Mouse (Mus musculus) frontal cortex, postnatal 10 days (tissue): ENCODE measurements around the gene Rln1.

Source experiments
- DNase-seq, 2 experiments: peaks; one replicate each; pipeline ENCODE4 v3.0.0; 2022; ENCODE audit warnings: low spot score in 2 of 2, mixed read lengths in 1 of 2

The Rln1 gene

DNA sequence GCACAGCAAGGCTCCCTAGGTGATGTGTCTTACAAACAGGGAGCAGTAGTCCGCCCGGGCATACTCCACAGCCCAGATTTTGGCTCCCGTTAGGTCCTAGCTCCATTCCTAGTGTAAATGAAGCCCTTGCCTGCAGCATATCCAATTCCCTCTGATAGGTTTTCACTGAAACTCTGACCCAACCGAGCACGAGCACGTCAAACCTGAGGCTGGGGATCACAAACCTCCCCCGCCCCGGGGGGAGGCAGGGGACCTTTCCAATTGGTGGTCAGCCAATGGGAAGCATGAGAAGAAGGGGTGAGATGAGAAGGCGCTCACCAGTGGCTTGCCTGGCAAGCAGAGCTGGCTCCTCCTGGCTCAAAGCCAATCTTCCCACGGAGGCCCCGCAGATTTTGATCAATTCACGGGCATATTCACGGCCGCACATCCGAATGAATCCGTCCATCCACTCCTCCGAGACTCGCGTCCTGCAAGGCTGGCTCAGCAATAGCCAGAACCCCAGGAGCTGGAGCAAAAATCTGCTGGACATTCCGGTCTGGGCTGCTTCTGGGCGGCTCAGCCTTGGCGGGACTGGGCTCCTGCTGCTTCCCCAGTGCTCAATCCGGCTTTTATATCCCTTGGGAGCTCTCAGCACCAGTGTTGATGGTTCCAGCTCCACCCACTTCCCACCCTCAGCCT, at the start of gene Rln1:
Gene Rln1, minus strand, starts transcription at position 603 of the 678 bp plus-strand sequence.
- DNase-seq: peak; percentile 21 to 24

DNA sequence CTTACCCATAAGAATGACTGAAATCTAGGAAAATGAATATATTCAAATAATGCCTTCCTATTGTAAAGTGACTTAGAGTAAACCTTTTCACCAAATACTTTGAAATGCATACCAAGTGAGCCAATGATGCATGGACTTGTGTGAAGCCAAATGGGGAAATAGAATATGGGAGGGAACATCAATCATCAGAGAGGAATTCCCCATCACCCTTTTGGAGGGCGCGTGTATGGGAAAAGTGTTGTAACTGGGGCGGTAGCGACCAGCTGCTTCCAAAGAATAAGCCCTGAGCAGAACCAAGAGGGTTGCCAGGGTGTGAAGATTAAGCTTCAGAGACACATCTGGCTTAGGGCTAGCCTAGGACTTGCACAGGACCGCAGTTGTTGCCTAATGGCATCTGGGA, 48.9 kb upstream of the Rln1 start:
- no peak for DNase-seq

DNA sequence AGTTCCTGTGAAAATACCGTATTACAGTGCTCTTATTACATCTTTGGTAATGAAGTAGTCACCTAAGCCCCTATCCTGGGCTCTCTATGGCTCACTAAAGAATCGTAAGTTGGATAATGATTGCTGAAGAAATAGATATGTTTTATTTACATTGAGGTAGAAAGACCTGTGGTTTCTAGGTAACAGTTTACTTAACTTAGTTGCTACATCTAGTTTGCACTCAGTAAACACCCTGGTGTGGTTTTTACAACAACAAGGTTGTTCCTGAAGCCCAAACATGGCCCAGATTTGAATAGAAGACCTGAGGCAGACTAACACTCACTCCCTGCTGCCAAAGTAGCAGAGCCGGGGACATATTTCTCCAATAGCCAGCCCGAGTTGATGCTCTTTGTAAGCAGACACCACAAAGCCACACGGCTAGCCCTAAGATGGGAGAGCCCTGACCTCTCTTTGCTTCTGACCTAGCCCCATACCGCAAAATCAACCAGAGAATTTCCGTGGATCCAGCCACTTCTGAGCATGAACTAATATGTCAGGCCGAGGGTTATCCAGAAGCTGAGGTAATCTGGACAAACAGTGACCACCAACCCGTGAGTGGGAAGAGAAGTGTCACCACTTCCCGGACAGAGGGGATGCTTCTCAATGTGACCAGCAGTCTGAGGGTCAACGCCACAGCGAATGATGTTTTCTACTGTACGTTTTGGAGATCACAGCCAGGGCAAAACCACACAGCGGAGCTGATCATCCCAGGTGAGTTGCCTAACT, 45.6 kb upstream of the Rln1 start:
- DNase-seq: no peak

DNA sequence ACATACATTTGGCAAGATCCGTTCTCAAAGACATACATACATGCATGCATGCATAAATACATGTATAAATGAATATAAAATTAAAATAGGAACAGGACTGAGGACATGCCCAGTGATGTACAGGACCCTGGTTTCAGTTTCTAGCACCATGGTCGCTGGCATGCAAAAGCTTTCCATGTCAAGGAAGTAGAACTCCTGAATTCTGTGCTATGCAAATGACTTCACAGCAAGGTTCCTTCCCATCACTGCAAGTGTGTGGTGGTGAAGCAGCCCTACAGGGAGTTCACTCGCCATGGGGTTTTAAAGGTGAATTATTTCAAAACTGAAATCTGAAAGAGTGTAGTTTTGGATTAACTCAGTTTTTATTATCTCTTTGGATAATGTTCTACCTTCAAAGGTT, 41.9 kb upstream of the Rln1 start:
- no peak for DNase-seq

DNA sequence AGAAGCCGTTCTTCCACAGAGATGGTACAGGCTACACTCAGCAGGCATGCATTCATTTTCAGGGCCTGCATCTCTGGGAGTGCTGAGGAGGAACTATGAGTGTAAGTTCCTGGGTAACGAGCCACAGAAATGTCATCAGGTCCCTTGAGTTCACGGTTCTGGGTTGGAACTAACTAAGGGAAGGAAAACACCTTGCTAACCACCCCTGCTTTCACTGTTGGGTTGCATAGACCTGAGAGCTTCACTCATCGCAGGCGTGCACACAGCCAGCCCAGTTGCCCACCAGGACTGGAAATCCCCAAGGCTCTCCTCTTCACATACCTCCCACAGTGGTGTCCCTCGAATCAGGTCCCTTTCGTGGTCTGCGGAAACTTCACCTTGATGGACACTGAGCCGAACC, 40.5 kb upstream of the Rln1 start:
- no peak for DNase-seq

DNA sequence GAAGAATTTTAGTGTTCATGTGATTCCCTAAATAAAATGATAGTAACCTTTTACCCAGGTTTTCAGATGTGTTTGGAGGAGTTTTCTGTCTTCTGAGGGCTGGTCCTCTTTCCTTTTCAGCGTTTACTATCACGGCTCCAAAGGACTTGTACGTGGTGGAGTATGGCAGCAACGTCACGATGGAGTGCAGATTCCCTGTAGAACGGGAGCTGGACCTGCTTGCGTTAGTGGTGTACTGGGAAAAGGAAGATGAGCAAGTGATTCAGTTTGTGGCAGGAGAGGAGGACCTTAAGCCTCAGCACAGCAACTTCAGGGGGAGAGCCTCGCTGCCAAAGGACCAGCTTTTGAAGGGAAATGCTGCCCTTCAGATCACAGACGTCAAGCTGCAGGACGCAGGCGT, 39.0 kb upstream of the Rln1 start:
- no peak for DNase-seq

DNA sequence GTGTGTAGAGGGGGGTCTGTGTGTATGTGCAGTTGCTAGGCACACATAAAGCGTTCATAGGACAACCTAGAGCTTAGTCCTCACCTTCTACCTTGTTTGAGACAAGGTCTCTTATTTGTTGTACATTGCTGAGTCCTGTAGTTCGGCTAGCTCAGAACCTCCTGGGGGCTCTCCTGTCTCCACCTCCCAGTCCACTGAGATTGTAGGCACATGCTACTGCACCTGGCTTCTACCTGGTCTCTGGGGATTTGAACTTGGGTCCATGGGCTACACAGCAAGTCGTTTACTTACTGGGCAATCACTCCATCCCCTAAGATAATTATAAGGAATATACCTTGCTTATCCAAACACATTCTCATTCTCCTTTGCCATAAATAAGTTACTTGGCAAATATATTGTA, 38.2 kb upstream of the Rln1 start:
- no peak for DNase-seq

DNA sequence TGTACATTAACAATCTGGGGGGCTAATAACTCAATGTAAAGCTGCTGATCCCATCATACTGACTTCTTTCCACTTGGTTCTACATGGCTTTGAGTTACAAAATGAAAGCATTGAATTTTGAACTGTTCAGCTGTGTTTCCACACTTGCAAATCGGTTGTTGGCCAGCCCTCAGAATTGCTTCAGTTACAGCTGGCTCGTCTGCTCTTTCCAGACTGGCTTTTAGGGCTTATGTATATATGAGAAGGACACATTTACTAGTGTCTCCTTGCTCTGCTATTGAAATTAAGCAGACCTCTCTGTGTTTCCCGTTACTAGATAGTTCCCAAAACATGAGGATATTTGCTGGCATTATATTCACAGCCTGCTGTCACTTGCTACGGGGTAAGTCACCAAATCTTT, 37.7 kb upstream of the Rln1 start:
- DNase-seq: no peak

DNA sequence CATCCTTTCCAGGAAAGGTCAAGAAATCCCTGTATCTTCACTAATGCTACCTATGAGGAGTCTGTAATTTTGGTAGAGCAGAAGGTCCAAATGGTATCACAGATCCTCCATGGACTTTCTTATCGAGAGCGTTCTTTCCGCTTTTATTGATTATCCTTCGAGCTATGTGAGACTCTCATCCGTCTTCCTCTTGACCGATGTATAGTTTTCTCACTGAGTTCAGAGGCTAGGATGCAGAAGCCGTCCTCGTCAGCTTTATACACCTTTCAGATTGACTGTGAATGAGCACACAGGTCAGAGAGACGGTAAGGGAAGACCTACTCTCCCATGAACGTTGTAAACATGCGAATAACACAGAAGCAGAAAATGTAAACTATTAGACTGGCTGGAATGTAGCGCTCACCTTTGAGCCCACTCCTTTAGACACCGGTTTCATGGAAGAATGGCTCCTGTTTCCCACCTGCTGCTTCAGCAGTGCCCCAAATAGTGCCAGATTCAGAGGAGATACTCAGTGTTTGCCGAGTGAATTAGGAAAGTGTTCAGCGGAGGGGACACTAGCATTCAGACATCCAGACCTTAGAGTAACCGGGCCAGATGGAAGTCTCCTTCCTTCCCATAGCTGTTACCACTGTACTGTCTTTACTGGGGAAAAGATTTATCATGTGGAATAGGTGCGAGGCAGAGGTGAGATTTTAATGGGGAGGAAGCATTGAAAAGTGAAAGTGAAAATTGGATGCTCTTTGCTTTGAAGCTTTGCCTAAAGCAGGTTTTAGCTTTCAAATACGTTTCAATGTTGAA, 37.0 kb upstream of the Rln1 start:
- DNase-seq: no peak

DNA sequence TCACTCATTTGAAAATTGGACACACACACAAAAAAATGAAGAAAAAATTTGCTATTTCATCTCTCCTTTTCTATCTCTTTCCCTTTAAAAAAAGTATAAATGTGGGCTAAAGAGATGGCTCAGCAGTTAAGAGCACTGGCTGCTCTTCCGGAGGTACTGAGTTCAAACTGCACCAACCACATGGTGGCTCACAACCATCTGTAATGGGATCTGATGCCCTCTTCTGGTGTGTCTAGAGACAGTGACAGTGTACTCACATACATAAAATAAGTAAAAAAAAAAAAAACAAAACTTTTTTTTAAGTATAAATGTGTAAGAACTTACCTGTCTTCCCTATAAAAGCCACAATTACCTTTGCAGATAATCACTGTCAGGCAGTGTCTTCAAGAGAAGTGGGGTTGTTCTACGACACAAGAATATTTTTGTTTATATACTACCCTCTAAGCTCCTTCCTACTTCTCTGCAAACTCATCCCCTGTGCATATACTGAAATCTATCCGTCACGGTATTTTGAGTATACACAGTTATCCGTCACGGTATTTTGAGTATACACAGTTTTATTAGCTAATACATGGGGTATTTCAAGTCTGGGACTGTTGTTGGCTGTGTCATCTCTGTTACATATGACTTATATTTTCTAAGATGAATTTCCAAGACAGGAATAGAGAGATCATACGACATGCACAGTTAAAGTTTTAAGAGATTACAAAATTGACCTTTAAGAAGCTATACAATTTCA, 36.2 kb upstream of the Rln1 start:
- DNase-seq: no peak

- no peak for DNase-seq
Observed at GRCm38 (mm10) chr19:29370112-29370511, 35.6 kb upstream of the Rln1 start.

- no peak for DNase-seq
Observed at GRCm38 (mm10) chr19:29368671-29369309, 34.3 kb upstream of the Rln1 start.

DNA sequence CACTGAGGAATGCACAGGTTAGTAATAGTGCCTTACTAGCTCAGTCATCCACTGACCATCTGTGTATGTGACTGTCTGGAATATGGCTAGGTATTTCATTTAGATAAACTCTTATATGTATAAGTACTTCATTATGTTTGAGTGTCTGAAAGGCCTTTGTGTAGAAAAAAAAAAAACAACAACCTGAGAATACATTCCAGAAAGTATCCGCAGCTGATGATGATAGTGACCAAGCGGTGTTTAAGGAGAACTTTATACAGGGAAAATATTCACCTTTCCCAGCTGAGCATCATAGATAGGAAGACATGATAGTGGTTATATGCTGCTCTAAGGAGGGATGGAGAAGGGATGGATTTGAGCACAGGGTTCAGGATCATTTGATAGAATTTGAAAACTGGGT, 33.6 kb upstream of the Rln1 start:
- DNase-seq: no peak

DNA sequence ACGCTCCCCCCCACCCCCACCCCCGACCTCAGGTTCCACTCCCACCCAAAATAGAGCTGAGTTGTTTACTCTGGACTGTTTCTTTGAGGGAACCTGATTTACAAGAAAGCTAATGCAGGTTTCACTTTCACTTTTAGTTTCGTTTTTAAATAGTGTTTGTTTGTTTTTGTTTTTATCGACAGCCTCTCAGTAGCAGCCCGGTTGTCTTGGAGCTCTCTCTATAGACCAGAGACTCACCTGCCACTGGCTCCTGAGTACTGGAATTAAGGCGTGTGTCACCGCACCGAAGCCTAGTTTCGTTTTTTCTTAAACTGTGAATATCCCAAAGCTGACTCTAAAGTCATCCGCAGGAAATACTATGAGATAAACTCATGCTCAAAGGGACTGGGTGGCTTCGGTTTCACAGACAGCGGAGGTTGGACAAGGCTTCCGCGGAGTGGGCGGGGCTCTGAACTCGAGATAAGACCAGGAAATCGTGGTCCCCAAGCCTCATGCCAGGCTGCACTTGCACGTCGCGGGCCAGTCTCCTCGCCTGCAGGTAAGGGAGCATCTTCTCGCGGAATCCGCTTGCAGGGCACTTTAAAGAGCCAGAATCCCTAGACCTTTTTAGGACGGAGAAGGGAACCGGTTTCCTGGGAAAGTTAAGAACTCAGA, 32.6 kb upstream of the Rln1 start, which contains the start of the genes Plgrkt and Cd274:
Gene Plgrkt, minus strand, starts transcription at position 422 of the 654 bp plus-strand sequence.
Gene Cd274, plus strand, starts transcription at position 487 of the 654 bp plus-strand sequence.
- DNase-seq: peak; percentile 24 to 32

- DNase-seq: no peak
Observed at GRCm38 (mm10) chr19:29366226-29366968, 31.9 kb upstream of the Rln1 start.

DNA sequence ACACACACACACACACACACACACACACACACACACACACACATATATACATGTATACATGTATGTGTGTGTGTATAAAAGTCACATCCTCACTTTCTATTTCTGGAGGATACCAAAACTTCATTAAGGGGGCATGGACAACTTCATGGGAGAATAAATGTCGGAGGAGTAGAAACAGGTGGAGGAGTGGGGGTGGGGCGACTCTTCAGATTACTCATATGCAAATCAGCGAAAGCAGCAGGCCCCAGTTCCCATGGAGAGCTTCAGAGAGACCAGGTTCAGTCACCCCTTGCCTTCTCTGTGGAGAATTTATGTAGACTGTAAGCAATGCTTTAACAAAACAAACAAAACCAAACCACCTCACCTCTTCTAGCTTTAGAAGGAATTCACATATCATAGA, 30.6 kb upstream of the Rln1 start:
- DNase-seq: no peak

GRCm38 (mm10) chr19:29364076-29364475, 29.6 kb upstream of the Rln1 start:
- no peak for DNase-seq

GRCm38 (mm10) chr19:29363557-29363956, 29.1 kb upstream of the Rln1 start:
- DNase-seq: no peak

DNA sequence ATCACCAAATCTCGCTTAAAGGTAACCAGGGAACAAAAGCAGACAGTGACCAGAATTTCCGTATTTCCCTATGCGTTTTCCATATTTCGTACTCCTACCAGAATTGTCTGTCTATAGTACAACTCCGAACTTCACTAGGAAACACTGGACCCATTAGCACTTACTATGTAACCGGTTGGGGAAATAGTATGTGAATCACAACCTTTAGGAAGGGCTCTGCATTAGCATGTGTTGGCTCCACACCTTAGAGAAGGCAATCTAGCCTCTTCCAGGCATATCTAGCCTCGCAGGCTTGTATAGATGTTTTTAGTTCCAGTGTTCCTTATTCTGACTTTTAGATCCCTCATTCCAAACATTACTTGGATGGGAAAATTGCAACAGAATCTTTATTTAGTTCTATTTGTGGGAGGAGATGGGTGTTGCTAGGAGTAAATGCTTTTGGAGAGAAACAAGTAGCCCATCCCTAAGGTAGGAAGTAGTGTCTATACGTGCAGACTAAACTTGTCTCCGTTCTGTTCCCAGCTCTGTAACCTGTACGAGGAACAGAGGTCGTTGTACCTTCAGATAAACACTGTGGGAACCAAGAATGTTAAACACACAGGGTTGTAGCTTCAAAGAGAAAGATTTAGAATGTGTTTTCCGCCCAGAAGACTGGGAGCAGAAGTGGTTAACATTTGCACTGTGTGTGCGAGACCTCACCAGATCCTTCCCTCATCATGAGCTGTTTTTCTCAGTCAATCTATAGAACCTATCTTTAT, 27.9 kb upstream of the Rln1 start:
- no peak for DNase-seq
